Mouse (Mus musculus) neural tube, embryonic 11.5 days (tissue): ENCODE measurements around the gene Il7r. TPM values are rescaled to one million over a fixed set of nuclear protein-coding genes. Genes with fewer than 3 reads are reported as not detected.

Source experiments
- ATAC-seq: fragments of 200-750 bp; cut with Nextera tagmentation; 2 replicates; pipeline ENCODE4 v1.8.0; 2017; ENCODE audit warnings: moderate number of reproducible peaks, mild to moderate bottlenecking, moderate TSS enrichment, moderate library complexity; ENCODE audit not compliant: insufficient read depth, low FRiP score, low TSS enrichment
- DNase-seq: peaks from one replicate; pipeline ENCODE4 v3.0.0-alpha.2; 2015; ENCODE audit warnings: low spot score
- H3K27ac ChIP-seq: fragments of 300-500 bp; sonication (generic); 2 replicates; pipeline ENCODE4 v1.5.1; 2014; ENCODE audit warnings: low read depth, mild to moderate bottlenecking, low read length
- H3K27me3 ChIP-seq: fragments of 300-500 bp; sonication (generic); 2 replicates; pipeline ENCODE4 v1.6.1; 2014; ENCODE audit warnings: mild to moderate bottlenecking, low read length, mixed read lengths; ENCODE audit not compliant: control insufficient read depth, insufficient read depth
- H3K36me3 ChIP-seq: fragments of 300-500 bp; sonication (generic); 2 replicates; pipeline ENCODE4 v1.6.1; 2014; ENCODE audit warnings: mild to moderate bottlenecking, low read length, moderate library complexity, mixed read lengths; ENCODE audit not compliant: control insufficient read depth, insufficient read depth
- H3K4me1 ChIP-seq: fragments of 300-500 bp; sonication (generic); 2 replicates; pipeline ENCODE4 v1.6.1; 2014; ENCODE audit warnings: low read length, mixed read lengths; ENCODE audit not compliant: control insufficient read depth, insufficient read depth
- H3K4me2 ChIP-seq: fragments of 300-500 bp; sonication (generic); 2 replicates; pipeline ENCODE4 v1.6.1; 2014; ENCODE audit warnings: low read depth, mild to moderate bottlenecking, moderate library complexity
- H3K4me3 ChIP-seq: fragments of 300-500 bp; sonication (generic); 2 replicates; pipeline ENCODE4 v1.5.1; 2014; ENCODE audit warnings: low read depth, low read length
- H3K9ac ChIP-seq: fragments of 300-500 bp; sonication (generic); 2 replicates; pipeline ENCODE4 v1.6.1; 2014; ENCODE audit warnings: mild to moderate bottlenecking, low read length
- H3K9me3 ChIP-seq: fragments of 300-500 bp; sonication (generic); 2 replicates; pipeline ENCODE4 v1.6.1; 2016; ENCODE audit warnings: low read length; ENCODE audit not compliant: control insufficient read depth
- WGBS: fragments of 180-500 bp; shearing (Covaris S2); extraction: QIAGEN DNeasy Blood & Tissue Kit; methylation state at CpG from one replicate; pipeline ENCODE4 v1.1.7; 2014; 5-methylcytosine and 5-hydroxymethylcytosine counted together
- polyA plus RNA-seq: library from polyadenylated mRNA; unstranded; fragments of >200 nt; fragmentation: Nextera tagmentation; extraction: Ambion mirVana; gene quantifications from 2 replicates; pipeline ENCODE4 v1.2.1, GENCODE M21; 2014

Il7r gene
- polyA plus RNA-seq, 1 experiment from 2014 or later = 0.15 TPM

DNA sequence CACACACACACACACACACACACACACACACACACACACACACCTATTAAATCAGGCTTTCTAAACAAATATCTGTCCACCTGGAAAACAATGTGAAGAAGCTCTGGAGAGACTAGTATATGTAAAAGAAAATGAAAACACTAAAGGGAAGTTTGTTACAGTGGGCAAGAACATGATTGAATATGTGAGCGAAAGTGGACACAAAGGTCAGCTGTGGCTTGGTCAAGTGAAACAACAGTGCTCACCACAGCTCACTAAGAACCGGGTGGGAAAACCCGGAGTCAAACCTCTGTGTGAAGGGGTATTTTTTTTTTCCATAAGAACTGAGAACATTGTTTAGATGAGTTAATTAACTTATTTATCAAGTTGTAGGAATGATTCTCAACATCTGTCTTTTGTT is 6.9 kb downstream of the Il7r start:
- ATAC-seq = no peak
- 86% methylated on average over 3 of the region's 3 CpGs for WGBS

DNA sequence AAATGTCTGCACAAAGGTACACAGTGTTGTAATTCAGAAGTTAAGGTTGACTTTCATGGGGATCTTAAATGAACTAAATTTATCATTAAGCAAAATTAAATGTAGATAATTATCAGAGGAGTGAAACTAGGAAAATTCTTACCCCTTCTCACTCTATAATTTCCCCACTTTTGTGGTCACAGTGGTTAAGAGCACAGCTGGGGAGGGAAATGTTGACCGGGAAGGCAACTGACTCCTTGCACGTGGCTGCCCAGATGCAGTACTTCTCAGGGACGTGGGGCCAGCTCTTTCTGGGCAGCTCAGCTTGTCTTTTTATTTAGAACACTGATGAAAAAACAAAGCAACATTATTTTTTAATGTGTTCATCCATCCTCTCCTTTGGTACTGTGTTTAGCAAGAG is 37.9 kb downstream of the Il7r start:
- H3K27ac ChIP-seq = no peak overlapping the region
- H3K36me3 ChIP-seq = no peaks in the 10 kb centered on the region
- DNase-seq (no peak), ATAC-seq (no peak)
- WGBS = 86% methylated on average over 3 of the region's 3 CpGs
- no peaks in the 10 kb centered on the region for H3K9me3 ChIP-seq
- no peaks in the 10 kb centered on the region for H3K4me1 ChIP-seq
- no peak overlapping the region for H3K4me2 ChIP-seq
- H3K4me3 ChIP-seq = no peak overlapping the region
- no peaks in the 10 kb centered on the region for H3K27me3 ChIP-seq
- no peak overlapping the region for H3K9ac ChIP-seq

More for the DNA sequence above, 6.9 kb downstream of the Il7r start:
- Histone ChIP-seq H3K4me1 (no peaks in the 10 kb centered on the region), H3K9ac (no peak overlapping the region), H3K27me3 (no peaks in the 10 kb centered on the region), H3K9me3 (no peaks in the 10 kb centered on the region), H3K4me2 (no peak overlapping the region), H3K4me3 (no peak overlapping the region), H3K27ac (no peak overlapping the region), H3K36me3 (no peaks in the 10 kb centered on the region)
- DNase-seq = no peak

DNA sequence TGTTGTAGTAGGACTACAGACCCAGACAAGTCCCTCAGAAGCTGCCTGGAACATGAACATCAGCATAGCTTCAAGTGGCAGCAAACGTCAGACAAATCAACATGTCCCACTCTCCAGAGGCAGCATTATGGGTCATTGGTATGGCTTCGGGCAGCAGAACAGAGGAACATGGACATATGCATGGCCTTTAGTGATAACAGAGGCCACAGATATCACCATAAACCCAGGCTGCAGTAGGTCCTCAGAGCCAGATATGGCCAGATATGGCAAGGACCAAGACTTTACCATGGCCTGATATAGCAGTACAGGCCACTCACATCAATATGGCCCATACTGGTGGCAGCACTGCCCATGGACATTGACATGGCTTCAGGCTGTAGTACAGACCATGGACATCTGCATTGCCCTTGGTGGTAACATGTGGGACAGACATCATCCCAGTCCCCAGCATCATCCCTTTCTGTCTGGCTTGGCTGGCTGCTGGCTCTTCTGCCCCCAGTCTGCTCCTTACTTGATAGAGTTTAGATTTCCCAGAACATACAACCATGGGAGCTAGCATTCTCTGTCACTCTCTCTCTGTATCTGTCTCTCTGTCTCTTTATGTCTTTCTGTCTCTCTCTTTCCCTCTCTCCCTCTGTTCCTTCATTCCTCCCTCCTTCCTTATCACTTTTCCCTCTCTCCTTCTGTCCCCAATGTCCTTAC is 40.4 kb downstream of the Il7r start:
- WGBS = 95% methylated on average over 2 of the region's 2 CpGs
- ATAC-seq = no peak
- Histone ChIP-seq H3K27ac (no peak overlapping the region), H3K4me2 (no peak overlapping the region), H3K9ac (no peak overlapping the region), H3K9me3 (no peaks in the 10 kb centered on the region), H3K27me3 (no peaks in the 10 kb centered on the region), H3K4me1 (no peaks in the 10 kb centered on the region), H3K4me3 (no peak overlapping the region), H3K36me3 (no peaks in the 10 kb centered on the region)
- DNase-seq = no peak

DNA sequence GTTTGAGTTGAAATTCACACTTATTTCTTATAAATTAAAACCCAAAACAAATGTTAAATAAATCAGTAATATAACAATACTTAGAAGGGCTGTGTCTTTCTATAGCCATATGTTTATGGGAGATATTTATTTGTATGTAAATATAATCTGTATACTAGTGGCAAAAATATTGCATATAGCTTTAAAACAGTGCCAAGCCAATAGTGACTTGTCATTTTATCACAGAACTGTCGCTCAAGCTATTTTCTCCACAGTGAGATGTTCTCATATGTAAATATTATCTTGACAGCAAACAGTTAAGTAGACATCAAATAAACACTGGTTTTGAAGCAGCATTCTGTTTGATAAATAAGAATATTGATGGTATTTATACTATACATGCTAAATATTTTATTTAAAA is 56.8 kb downstream of the Il7r start:
- no peak for DNase-seq
- 89% methylated on average over 1 of the region's 1 CpGs for WGBS
- H3K4me3 ChIP-seq = no peak overlapping the region
- no peak for ATAC-seq
- no peak overlapping the region for H3K27ac ChIP-seq
- H3K9me3 ChIP-seq = no peaks in the 10 kb centered on the region
- H3K9ac ChIP-seq = no peak overlapping the region
- H3K4me1 ChIP-seq = no peaks in the 10 kb centered on the region
- no peaks in the 10 kb centered on the region for H3K27me3 ChIP-seq
- H3K4me2 ChIP-seq = no peak overlapping the region
- H3K36me3 ChIP-seq = no peaks in the 10 kb centered on the region

DNA sequence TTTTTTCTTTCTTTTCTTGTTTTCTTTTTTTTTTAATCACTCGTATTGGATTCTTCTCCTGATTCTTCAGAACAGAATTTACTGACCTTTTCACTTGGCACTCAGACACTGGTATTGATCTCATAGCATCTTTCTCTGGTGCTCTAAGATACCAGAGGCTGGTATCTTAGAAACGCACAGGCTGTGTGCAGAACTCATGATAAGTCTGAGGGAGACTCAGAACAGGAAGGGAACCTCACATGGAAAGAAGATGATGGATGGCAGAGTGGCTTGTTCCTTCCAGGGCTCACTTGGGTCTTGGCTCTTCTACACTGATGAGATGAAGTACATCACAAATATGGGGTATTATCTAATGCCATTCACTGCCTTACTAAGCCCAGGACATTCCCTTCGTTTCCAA is 57.4 kb downstream of the Il7r start:
- Histone ChIP-seq H3K9me3 (no peaks in the 10 kb centered on the region), H3K27ac (no peak overlapping the region), H3K4me2 (no peak overlapping the region), H3K36me3 (no peaks in the 10 kb centered on the region), H3K27me3 (no peaks in the 10 kb centered on the region), H3K4me3 (no peak overlapping the region), H3K9ac (no peak overlapping the region), H3K4me1 (no peaks in the 10 kb centered on the region)
- 74% methylated on average over 3 of the region's 3 CpGs for WGBS
- no peak for DNase-seq
- ATAC-seq = no peak

DNA sequence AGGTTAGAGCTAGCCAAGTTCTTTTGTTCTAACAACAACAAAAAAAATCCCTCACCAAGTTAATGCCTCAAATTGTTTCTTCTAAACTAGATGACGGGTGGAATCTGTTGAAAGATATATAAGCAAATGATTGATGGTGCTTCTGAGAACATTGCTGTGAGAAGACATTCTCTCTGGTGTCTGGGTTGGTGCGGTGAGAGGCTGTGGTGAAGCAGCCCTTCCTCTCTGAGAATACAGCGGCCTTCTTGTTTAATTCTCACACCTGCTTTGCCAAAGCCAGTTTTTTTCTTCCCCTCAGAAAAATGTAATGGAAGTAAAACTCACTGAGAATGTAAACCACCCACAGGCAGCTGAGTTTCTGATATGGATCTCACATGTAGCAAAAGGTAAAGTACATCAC is 57.8 kb downstream of the Il7r start:
- no peaks in the 10 kb centered on the region for H3K36me3 ChIP-seq
- no peak overlapping the region for H3K4me2 ChIP-seq
- no peak overlapping the region for H3K4me3 ChIP-seq
- ATAC-seq (no peak), DNase-seq (no peak)
- no peaks in the 10 kb centered on the region for H3K9me3 ChIP-seq
- H3K27me3 ChIP-seq = no peaks in the 10 kb centered on the region
- WGBS = 65% methylated on average over 3 of the region's 3 CpGs
- H3K27ac ChIP-seq = no peak overlapping the region
- no peak overlapping the region for H3K9ac ChIP-seq
- H3K4me1 ChIP-seq = no peaks in the 10 kb centered on the region

DNA sequence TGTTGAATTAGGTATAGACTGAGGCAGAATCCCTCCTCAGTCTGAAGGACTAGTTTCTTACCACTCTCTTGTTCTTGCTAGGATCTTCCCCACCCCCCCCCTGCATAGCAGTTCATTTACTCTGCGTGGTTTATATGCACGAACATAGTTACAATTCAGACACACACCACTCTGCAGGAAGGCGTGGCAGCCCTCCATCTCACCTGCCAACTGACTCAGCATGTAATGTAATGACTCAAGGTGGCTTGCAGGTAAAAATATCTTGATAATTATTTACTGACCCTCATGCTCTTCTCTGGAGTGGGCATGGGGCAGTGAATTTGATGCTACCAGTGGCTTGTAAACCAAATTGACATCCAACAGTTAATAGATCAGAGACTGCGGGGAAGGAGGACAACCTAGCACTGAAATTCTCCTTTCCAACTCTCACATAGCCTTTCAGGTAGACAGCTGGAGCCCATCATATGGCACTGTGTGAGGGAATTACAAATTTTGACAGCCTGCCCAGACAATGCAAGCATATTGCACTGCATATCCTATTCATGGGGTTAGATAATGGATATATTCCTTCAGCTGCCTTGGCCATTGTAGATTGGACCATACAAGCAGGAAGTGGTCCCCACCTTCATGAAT is 58.8 kb downstream of the Il7r start:
- 91% methylated on average over 4 of the region's 4 CpGs for WGBS

DNA sequence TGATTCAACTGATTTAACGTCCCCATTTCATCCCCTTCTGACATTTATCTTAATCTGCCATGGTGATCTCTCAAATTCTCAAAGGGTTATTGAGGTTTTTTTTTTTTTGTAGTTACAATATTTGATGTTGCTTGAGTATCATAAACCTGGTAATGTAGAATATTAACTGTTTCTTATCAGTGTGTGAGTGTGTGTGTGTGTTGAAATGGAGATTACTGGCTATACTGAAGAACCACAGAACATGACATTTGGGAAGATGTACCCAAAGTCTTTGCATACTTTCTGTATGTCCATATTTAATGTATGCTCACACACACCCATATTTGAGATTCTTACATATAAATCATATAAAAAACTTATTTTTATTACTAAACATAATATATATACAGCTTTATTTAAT is 65.9 kb downstream of the Il7r start:
- no peaks in the 10 kb centered on the region for H3K4me1 ChIP-seq
- no peak overlapping the region for H3K4me2 ChIP-seq
- DNase-seq = no peak
- H3K9me3 ChIP-seq = no peaks in the 10 kb centered on the region
- H3K27me3 ChIP-seq = no peaks in the 10 kb centered on the region
- ATAC-seq = no peak
- H3K4me3 ChIP-seq = no peak overlapping the region
- WGBS = 64% methylated on average over 1 of the region's 1 CpGs
- no peak overlapping the region for H3K27ac ChIP-seq
- H3K36me3 ChIP-seq = no peaks in the 10 kb centered on the region
- H3K9ac ChIP-seq = no peak overlapping the region

More for the DNA sequence above, 58.8 kb downstream of the Il7r start:
- Histone ChIP-seq H3K4me3 (no peak overlapping the region), H3K4me2 (no peak overlapping the region), H3K9me3 (no peaks in the 10 kb centered on the region), H3K36me3 (no peaks in the 10 kb centered on the region), H3K27ac (no peak overlapping the region), H3K9ac (no peak overlapping the region), H3K4me1 (no peaks in the 10 kb centered on the region), H3K27me3 (no peaks in the 10 kb centered on the region)
- ATAC-seq (no peak), DNase-seq (no peak)

DNA sequence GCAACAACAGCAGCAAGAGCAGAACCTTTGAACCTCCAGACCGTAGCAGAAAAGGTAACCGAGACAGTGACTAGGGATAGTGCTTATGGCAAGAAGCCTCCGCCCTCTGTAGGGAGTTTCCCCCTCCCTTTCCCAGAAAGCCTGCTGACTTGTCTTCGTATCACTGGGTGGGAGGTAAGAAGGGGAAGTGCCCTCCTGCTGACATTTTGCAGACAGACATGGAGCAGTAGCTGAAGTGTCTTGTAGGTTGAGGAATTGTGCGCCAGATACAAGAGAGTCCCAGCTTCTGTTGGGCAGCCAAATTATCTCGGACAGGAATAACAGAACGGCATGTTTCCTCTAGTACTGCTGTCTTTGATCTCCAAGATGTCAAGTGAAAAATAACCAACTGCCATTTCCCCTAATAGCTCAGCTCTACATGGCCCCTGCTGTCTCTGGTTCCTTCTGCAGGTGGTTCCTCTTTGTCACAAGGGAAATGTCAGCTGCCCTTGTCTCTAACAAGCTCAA is 66.4 kb downstream of the Il7r start:
- H3K9ac ChIP-seq = no peak overlapping the region
- DNase-seq (no peak), ATAC-seq (no peak)
- 65% methylated on average over 7 of the region's 7 CpGs for WGBS
- H3K4me2 ChIP-seq = no peak overlapping the region
- no peak overlapping the region for H3K27ac ChIP-seq
- no peak overlapping the region for H3K4me3 ChIP-seq
- no peaks in the 10 kb centered on the region for H3K4me1 ChIP-seq
- H3K36me3 ChIP-seq = no peaks in the 10 kb centered on the region
- no peaks in the 10 kb centered on the region for H3K9me3 ChIP-seq
- no peaks in the 10 kb centered on the region for H3K27me3 ChIP-seq
